Mouse (Mus musculus) lung, embryonic 15.5 days (tissue): ENCODE results near the gene Ptprn2. TPM values are rescaled to one million over a fixed set of nuclear protein-coding genes. Genes with fewer than 3 reads are reported as not detected.

Experiments used
- ATAC-seq: fragments of 200-750 bp; cut with Nextera tagmentation; 2 replicates; pipeline ENCODE4 v1.8.0; 2017; ENCODE audit warnings: moderate number of reproducible peaks, borderline replicate concordance; ENCODE audit not compliant: low FRiP score, low TSS enrichment; ENCODE audit errors: extremely low read depth
- H3K27ac ChIP-seq: fragments of 300-500 bp; sonication (generic); 2 replicates; pipeline ENCODE4 v1.5.1; 2015; ENCODE audit warnings: moderate library complexity, mild to moderate bottlenecking, inconsistent platforms
- H3K27me3 ChIP-seq: fragments of 300-500 bp; sonication (generic); 2 replicates; pipeline ENCODE4 v1.6.1; 2015; ENCODE audit warnings: inconsistent platforms
- H3K36me3 ChIP-seq: fragments of 300-500 bp; sonication (generic); 2 replicates; pipeline ENCODE4 v1.6.1; 2015; ENCODE audit warnings: inconsistent platforms
- H3K4me1 ChIP-seq: fragments of 300-500 bp; sonication (generic); 2 replicates; pipeline ENCODE4 v1.6.1; 2015; ENCODE audit warnings: inconsistent platforms
- H3K4me2 ChIP-seq: fragments of 300-500 bp; sonication (generic); 2 replicates; pipeline ENCODE4 v1.6.1; 2015; ENCODE audit warnings: inconsistent platforms, mild to moderate bottlenecking, moderate library complexity
- H3K4me3 ChIP-seq: fragments of 300-500 bp; sonication (generic); 2 replicates; pipeline ENCODE4 v1.5.1; 2015; ENCODE audit warnings: mild to moderate bottlenecking, inconsistent platforms
- H3K9ac ChIP-seq: fragments of 300-500 bp; sonication (generic); 2 replicates; pipeline ENCODE4 v1.6.1; 2015; ENCODE audit warnings: inconsistent platforms
- H3K9me3 ChIP-seq: fragments of 300-500 bp; sonication (generic); 2 replicates; pipeline ENCODE4 v1.6.1; 2016; ENCODE audit warnings: inconsistent platforms
- WGBS: fragments of 180-500 bp; shearing (Covaris S2); methylation state at CpG from one replicate; pipeline ENCODE4 v1.1.7; 2015; 5-methylcytosine and 5-hydroxymethylcytosine counted together
- polyA plus RNA-seq: library from polyadenylated mRNA; unstranded; fragments of >200 nt; fragmentation: Nextera tagmentation; extraction: Ambion mirVana; gene quantifications from 2 replicates; pipeline ENCODE4 v1.2.1, GENCODE M21; 2015

Gene Ptprn2
- polyA plus RNA-seq, 1 experiment from 2014 or later, result 0.16 TPM

GRCm38 (mm10) chr12:116770911-116771310 lies 285.4 kb downstream of the Ptprn2 start:
- Histone ChIP-seq H3K27ac (no peak overlapping the region), H3K9me3 (no peaks in the 10 kb centered on the region), H3K4me2 (no peak overlapping the region), H3K4me3 (no peak overlapping the region), H3K4me1 (no peaks in the 10 kb centered on the region; the same call in 1 of the 2 replicates), H3K36me3 (no peaks in the 10 kb centered on the region), H3K9ac (no peak overlapping the region), H3K27me3 (no peaks in the 10 kb centered on the region)
- no peak for ATAC-seq
- WGBS, result 67% methylated on average over 6 of the region's 6 CpGs

DNA sequence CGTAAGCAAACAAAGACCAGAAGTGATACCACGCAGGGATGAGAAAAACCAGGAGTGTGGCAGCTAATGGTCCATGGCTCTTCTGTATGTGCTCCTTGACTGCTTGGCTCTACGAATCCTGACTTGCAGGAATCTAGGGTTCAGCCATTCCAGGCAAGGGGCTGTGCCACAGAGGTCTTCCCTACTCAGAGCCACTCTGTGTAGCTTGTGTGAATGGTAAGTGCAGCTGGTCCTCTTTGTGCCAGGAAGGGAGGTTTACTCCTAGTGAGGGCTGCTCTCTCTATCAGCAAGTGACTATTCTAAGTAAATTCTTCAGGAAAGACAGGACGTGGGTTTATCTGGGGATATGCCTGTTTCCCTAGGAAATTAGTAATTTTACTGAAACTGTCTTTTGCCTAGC lies 286.0 kb downstream of the Ptprn2 start:
- Histone ChIP-seq H3K27ac (no peak overlapping the region), H3K9me3 (no peaks in the 10 kb centered on the region), H3K4me1 (no peaks in the 10 kb centered on the region; the same call in 1 of the 2 replicates), H3K4me3 (no peak overlapping the region), H3K4me2 (no peak overlapping the region), H3K36me3 (no peaks in the 10 kb centered on the region), H3K9ac (no peak overlapping the region), H3K27me3 (no peaks in the 10 kb centered on the region)
- WGBS, result 46% methylated on average over 4 of the region's 4 CpGs
- no peak for ATAC-seq

DNA sequence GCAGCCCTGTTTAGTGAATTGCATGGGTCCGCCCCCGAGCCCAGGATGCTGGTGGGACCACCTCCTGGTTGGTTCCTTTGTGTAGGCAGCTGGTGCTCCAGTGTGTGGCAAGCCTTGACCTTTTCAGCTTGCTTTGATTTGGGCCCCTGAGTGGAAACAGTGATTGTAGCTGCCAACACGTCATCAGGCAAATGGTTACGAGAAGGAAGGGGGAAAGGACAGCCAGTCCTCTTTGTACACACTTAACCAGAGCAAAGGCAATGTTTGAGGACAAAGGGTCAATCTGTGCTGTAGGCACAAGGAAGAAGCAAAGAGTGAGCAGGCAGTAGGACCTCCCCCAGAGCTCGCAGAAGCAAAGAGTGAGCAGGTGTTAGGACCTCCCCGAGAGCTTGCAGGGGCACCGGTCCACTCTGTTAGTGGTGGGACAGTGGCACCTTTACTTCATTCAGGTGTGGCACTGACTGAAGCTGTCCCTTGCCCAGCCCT lies 286.6 kb downstream of the Ptprn2 start:
- Histone ChIP-seq H3K27me3 (no peaks in the 10 kb centered on the region), H3K9me3 (no peaks in the 10 kb centered on the region), H3K4me1 (no peaks in the 10 kb centered on the region; the same call in 1 of the 2 replicates), H3K9ac (no peak overlapping the region), H3K4me3 (no peak overlapping the region), H3K36me3 (no peaks in the 10 kb centered on the region), H3K4me2 (no peak overlapping the region), H3K27ac (no peak overlapping the region)
- WGBS, result 28% methylated on average over 7 of the region's 7 CpGs
- ATAC-seq, result peak; percentile 36; the same call in 1 of the 2 replicates

GRCm38 (mm10) chr12:116773344-116773743 lies 287.8 kb downstream of the Ptprn2 start:
- Histone ChIP-seq H3K9me3 (no peaks in the 10 kb centered on the region), H3K27ac (no peak overlapping the region), H3K9ac (no peak overlapping the region), H3K4me2 (no peak overlapping the region), H3K36me3 (no peaks in the 10 kb centered on the region), H3K4me1 (no peaks in the 10 kb centered on the region; the same call in 1 of the 2 replicates), H3K4me3 (no peak overlapping the region), H3K27me3 (no peaks in the 10 kb centered on the region)
- no peak for ATAC-seq
- WGBS, result 80% methylated on average over 3 of the region's 3 CpGs

- Histone ChIP-seq H3K4me3 (no peak overlapping the region), H3K9ac (no peak overlapping the region), H3K4me1 (no peaks in the 10 kb centered on the region; the same call in 1 of the 2 replicates), H3K36me3 (no peaks in the 10 kb centered on the region), H3K4me2 (no peak overlapping the region), H3K9me3 (no peaks in the 10 kb centered on the region), H3K27me3 (no peaks in the 10 kb centered on the region), H3K27ac (no peak overlapping the region)
- ATAC-seq, result no peak
- WGBS, result 84% methylated on average over 8 of the region's 8 CpGs
These were observed 290.9 kb downstream of the Ptprn2 start for GRCm38 (mm10) chr12:116776447-116776846.

DNA sequence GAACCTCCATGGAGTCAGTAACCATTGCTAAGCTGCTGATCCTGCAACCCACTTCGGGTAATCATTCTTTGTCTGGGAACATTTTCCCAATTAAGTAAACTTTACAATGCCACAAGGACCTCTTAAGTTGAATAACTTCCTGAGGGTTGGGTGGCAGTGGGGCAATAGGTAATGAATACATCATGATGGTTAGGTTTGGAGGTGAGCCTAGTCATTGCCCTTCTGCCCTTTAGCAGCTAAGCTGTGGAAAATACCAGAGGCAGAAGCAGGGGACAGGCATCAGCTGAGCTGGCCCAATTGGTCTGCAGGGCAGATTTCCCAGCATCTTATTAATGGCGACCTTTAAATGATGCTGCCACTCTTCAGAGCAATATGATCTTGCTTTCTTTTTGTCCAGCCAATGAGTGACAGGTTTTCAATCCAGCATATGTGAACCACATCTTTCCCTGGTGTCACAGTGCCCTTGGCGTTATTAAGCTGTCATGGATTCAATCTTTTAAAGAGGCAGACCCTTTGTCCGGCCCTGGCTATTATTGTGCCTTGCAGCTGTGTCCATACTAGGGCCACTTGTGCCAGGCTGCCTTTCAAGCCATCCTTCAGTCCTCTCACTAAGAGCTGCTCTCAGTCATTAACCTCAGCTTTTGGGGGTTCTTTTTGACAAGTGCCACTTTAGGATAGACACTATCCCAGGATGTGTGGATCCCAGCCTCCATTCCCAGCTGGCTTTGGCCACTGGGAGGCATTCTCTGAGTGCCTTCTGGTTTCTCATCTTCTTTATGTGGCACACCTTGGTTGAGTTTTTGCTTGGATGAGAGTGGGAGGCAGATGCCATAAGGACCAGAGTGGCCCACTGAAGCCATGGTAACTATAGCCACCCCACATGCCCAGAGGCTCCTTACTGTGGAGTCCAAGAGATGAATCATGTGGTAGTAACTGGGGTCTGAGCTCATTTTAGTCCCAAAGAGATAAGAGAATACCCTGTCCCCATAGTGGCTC lies 292.9 kb downstream of the Ptprn2 start:
- H3K36me3 ChIP-seq, result no peaks in the 10 kb centered on the region
- no peaks in the 10 kb centered on the region for H3K9me3 ChIP-seq
- no peak overlapping the region for H3K9ac ChIP-seq
- WGBS, result 61% methylated on average over 4 of the region's 4 CpGs
- no peaks in the 10 kb centered on the region for H3K4me1 ChIP-seq
- ATAC-seq, result no peak
- H3K4me2 ChIP-seq, result no peak overlapping the region
- no peak overlapping the region for H3K27ac ChIP-seq
- no peak overlapping the region for H3K4me3 ChIP-seq
- no peaks in the 10 kb centered on the region for H3K27me3 ChIP-seq

- 79% methylated on average over 1 of the region's 1 CpGs for WGBS
- H3K9ac ChIP-seq, result no peak overlapping the region
- H3K4me2 ChIP-seq, result no peak overlapping the region
- no peaks in the 10 kb centered on the region for H3K36me3 ChIP-seq
- no peaks in the 10 kb centered on the region for H3K4me1 ChIP-seq
- H3K27me3 ChIP-seq, result no peaks in the 10 kb centered on the region
- no peak for ATAC-seq
- H3K4me3 ChIP-seq, result no peak overlapping the region
- no peaks in the 10 kb centered on the region for H3K9me3 ChIP-seq
- no peak overlapping the region for H3K27ac ChIP-seq
These were observed 294.9 kb downstream of the Ptprn2 start for GRCm38 (mm10) chr12:116780419-116780818.

DNA sequence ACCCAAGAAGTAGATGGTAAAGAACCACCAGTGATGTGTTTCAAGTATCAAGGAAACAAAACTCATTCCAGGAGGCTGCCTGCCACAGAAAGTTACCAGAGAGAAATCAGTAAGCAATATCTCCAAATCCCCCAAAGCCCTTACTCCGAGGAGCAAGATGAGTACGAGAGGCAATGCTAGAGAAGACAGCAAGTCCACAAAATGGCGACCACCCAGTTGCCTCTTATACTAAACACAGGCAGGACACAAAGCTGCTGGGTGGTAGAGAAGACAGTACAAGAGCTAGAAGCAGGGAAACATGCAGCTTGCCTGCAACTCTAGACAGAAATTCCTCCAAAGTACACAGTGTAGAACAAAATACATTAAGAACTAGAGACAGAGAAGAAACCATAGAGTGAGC lies 300.2 kb downstream of the Ptprn2 start:
- ATAC-seq, result no peak
- Histone ChIP-seq H3K4me2 (no peak overlapping the region), H3K9me3 (no peaks in the 10 kb centered on the region), H3K4me1 (no peaks in the 10 kb centered on the region), H3K36me3 (no peaks in the 10 kb centered on the region), H3K9ac (no peak overlapping the region), H3K4me3 (no peak overlapping the region), H3K27me3 (no peaks in the 10 kb centered on the region), H3K27ac (no peak overlapping the region)
- WGBS, result 79% methylated on average over 3 of the region's 3 CpGs

DNA sequence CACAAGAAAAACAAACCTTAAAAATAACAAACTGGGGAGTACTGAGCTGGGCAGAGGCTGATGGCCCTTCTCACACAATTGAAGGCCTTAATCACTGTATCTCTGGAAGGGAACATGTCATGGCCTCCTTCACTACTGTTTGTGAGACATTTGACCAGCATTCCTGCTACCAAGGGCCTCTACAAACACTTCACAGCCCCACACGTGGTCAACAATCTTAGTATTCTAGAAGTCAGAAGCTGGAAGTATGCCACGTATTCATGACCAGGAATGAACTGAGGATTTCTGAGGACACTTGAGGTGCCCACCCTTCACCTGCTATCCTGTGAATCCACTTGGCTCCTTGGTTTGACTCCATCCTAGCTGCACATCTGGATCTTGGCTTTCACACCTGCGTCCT lies 302.8 kb downstream of the Ptprn2 start:
- Histone ChIP-seq H3K4me3 (no peak overlapping the region), H3K27me3 (no peaks in the 10 kb centered on the region), H3K9ac (no peak overlapping the region), H3K36me3 (no peaks in the 10 kb centered on the region), H3K4me1 (no peaks in the 10 kb centered on the region), H3K27ac (no peak overlapping the region), H3K4me2 (no peak overlapping the region), H3K9me3 (no peaks in the 10 kb centered on the region)
- WGBS, result 52% methylated on average over 3 of the region's 3 CpGs
- ATAC-seq, result no peak

DNA sequence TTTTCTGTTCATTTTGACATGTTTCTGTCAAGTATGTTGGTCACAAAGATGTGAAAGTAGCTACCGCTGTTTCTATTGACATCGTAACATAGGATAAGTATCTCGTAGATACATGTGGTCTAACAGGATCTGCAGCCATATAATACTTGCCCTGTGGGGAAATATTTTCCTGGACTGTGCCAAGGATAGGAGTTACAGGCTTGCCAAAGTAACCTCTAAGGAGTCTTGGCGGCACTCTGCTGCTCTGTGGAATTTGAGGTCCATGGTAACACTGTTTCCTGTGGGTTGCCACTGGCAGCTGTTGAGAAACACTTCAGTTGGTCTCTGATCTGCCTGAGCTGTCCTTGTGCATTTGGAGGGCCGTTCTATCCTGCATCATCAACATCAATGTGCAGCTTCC lies 317.8 kb downstream of the Ptprn2 start:
- H3K4me2 ChIP-seq, result no peak overlapping the region
- H3K27me3 ChIP-seq, result no peaks in the 10 kb centered on the region
- H3K9me3 ChIP-seq, result no peaks in the 10 kb centered on the region
- no peak overlapping the region for H3K9ac ChIP-seq
- H3K27ac ChIP-seq, result no peak overlapping the region
- no peak overlapping the region for H3K4me3 ChIP-seq
- ATAC-seq, result no peak
- no peaks in the 10 kb centered on the region for H3K36me3 ChIP-seq
- WGBS, result 75% methylated on average over 5 of the region's 5 CpGs
- H3K4me1 ChIP-seq, result no peaks in the 10 kb centered on the region

- no peak overlapping the region for H3K9ac ChIP-seq
These were observed 319.2 kb downstream of the Ptprn2 start for GRCm38 (mm10) chr12:116804712-116805111.

GRCm38 (mm10) chr12:116805129-116805809 lies 319.7 kb downstream of the Ptprn2 start:
- 53% methylated on average over 2 of the region's 2 CpGs for WGBS
- no peaks in the 10 kb centered on the region for H3K9me3 ChIP-seq
- H3K27me3 ChIP-seq, result no peaks in the 10 kb centered on the region

More at GRCm38 (mm10) chr12:116804712-116805111, 319.2 kb downstream of the Ptprn2 start:
- Histone ChIP-seq H3K36me3 (no peaks in the 10 kb centered on the region), H3K9me3 (no peaks in the 10 kb centered on the region), H3K4me1 (no peaks in the 10 kb centered on the region), H3K4me3 (no peak overlapping the region), H3K27me3 (no peaks in the 10 kb centered on the region), H3K4me2 (no peak overlapping the region), H3K27ac (no peak overlapping the region)
- no peak for ATAC-seq
- 42% methylated on average over 2 of the region's 2 CpGs for WGBS

More at GRCm38 (mm10) chr12:116805129-116805809, 319.7 kb downstream of the Ptprn2 start:
- no peaks in the 10 kb centered on the region for H3K4me1 ChIP-seq
- H3K36me3 ChIP-seq, result no peaks in the 10 kb centered on the region
- no peak overlapping the region for H3K4me2 ChIP-seq
- no peak overlapping the region for H3K4me3 ChIP-seq
- no peak overlapping the region for H3K27ac ChIP-seq
- no peak overlapping the region for H3K9ac ChIP-seq
- ATAC-seq, result no peak
